Mouse (Mus musculus): Measurements from ENCODE around the gene Gsk3a. TPM values are rescaled to one million over a fixed set of nuclear protein-coding genes. Genes with fewer than 3 reads are reported as not detected.

Gene Gsk3a
- polyA plus RNA-seq, 1 experiment: 226 TPM

DNA sequence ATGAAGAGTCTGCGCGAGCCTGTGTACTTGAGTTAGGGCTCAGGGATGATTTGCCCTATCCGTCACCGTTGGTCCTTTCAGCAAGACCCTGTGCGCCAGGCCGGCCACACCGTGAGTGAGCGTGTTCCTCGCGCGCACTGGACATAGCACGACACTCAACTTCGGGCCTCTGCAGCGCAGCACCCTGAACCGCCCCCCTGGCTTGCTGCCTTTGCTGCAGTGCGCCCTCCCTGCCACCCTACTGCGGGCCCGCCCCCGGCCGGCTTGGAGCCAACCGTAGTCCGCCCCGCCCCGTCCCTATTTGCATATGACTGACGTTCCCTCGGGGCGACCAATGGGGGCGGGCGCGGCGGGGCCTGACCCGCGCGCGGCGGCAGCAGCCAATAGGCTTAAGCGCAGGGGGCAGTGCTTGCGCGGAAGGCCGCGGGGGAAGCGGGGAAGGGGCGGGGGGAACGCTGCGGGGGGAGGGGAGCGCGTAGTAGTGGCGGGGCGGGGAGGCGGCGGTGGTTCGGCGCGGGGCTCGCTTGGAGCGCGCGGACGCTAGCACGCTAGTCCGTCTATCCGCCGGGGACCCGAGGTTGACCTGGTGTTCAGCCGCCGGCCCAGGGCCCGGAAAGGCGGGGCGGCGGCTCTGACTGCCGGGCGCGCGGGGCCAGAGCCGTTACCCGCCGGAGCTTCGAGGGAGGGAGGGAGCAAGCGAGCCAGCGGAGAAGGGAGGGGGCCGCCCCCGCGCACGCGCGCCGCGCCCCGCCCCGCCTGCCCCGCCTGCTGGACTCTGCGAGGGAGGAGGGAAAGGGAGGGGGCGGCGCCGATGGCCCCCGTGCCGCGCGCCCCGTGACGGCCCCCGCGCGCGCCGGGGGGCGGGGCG is 44.3 kb upstream of the Gsk3a start:
- peaks cover 34% of the 10 kb centered on the region for H3K4me1 ChIP-seq (ENCODE audit: control insufficient read depth, insufficient read depth, low read length)

DNA sequence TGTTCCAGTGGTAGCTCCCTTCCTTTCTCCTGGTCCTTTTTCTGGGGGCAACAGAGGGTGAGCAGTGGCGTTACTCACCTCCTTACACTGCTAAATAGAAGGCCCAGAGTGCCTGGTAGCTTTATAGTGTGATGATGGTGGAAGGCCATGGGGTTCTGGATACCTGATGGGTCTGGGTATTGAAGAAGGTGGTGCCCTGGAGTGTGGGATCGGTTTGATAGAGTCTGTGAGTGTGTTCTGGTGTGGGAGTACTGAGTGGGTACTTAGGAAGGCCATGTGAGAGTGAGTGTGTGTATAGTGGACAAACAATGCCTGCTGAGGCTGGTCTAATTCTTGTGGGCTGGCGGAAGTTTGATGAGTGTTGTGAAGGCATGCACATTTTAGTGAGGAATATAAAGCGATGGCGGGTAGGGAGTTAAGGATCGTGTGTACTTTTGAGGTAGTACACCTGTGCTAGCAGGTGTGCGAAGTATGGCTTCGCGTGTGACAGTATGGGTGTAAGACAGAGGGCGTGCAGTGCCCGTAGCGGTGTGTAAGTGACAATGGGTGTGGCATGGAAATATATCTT is 43.6 kb upstream of the Gsk3a start:
- Histone ChIP-seq H3K27ac (ENCODE audit: insufficient read depth, low read length) (peak overlapping the region; percentile 99), H3K4me3 (replicated peaks; ENCODE audit: insufficient read depth, low read depth, low read length) (peak overlapping the region; percentile 57), H3K27me3 (ENCODE audit: control insufficient read depth, insufficient read depth, low read length) (no peaks in the 10 kb centered on the region), H3K4me1 (ENCODE audit: control insufficient read depth, insufficient read depth, low read length) (peaks cover 34% of the 10 kb centered on the region)
- TF ChIP-seq POLR2A (IDR thresholded peaks at IDR 0.05; ENCODE audit: borderline replicate concordance, insufficient read depth, low read length) (no peak), CTCF (IDR thresholded peaks at IDR 0.05; ENCODE audit: borderline replicate concordance, insufficient read depth, low read depth, low read length) (no peak)
- peak in 1 of 2 experiments; percentile 34 for DNase-seq
- WGBS: 14% methylated on average over 12 of the region's 12 CpGs

More for the DNA sequence above, 44.3 kb upstream of the Gsk3a start:
- Histone ChIP-seq H3K27me3 (ENCODE audit: control insufficient read depth, insufficient read depth, low read length) (no peaks in the 10 kb centered on the region), H3K4me3 (replicated peaks; ENCODE audit: insufficient read depth, low read depth, low read length) (peak overlapping the region; percentile 96), H3K27ac (ENCODE audit: insufficient read depth, low read length) (peak overlapping the region; percentile 99)
- peak; percentile 97 to 98 for DNase-seq
- TF ChIP-seq POLR2A (IDR thresholded peaks at IDR 0.05; ENCODE audit: borderline replicate concordance, insufficient read depth, low read length): peak; percentile 56; the same call in 1 of the 2 replicates
- TF ChIP-seq CTCF (IDR thresholded peaks at IDR 0.05; ENCODE audit: borderline replicate concordance, insufficient read depth, low read depth, low read length): no peak
- 1% methylated on average over 107 of the region's 108 CpGs for WGBS

DNA sequence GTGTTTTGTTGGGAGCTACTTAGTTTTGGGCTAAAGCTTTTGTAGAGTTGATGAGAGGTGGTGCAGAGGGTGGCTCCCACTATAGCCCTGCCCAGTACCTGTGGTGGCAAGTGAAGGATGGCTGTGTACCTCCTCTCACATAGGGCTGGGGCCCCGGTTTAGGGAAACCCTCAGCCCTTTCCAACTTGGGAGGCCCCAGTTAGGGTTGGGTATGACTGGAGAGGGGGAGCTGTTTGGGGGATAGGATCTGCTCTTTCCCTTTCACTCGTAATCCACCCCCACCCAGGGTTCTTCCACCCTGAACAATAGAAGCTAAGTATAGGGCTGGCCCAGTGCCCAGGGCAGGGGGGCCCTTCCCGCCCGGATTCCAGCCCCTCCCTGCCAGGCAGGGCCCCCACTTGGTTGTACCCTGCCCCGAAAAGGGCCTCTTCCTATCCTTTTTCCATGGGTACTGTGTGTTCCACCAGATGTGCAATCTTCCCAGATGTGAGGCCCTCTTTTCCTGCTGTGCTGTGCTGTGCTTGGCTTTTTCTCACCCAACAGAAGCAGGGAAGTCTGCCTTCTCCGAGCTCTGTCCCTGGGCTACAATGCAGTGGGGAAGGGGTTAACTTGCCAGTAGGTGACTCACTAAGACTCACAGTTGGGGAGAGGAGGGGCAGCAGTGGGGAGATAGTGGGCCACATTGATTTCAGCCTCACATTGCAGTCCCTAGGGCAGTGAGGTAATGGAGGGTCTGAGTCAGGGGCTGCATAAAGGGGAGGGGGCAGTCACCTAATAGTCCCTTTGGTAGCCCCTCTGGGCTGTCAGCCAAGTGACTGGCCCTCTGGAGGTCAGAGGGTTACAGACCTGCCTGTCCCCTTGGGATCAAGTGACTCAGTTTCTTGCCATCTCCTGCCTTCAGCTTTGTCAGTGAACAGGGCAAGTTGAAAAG is 42.5 kb upstream of the Gsk3a start:
- 5% methylated on average over 6 of the region's 6 CpGs for WGBS
- TF ChIP-seq POLR2A (IDR thresholded peaks at IDR 0.05; ENCODE audit: borderline replicate concordance, insufficient read depth, low read length): no peak
- TF ChIP-seq CTCF (IDR thresholded peaks at IDR 0.05; ENCODE audit: borderline replicate concordance, insufficient read depth, low read depth, low read length): no peak
- Histone ChIP-seq H3K27ac (ENCODE audit: insufficient read depth, low read length) (peak overlapping the region; percentile 99), H3K4me3 (replicated peaks; ENCODE audit: insufficient read depth, low read depth, low read length) (peak overlapping the region; percentile 90), H3K27me3 (ENCODE audit: control insufficient read depth, insufficient read depth, low read length) (no peaks in the 10 kb centered on the region), H3K4me1 (ENCODE audit: control insufficient read depth, insufficient read depth, low read length) (peaks cover 37% of the 10 kb centered on the region)
- DNase-seq: peak; percentile 54 to 60

DNA sequence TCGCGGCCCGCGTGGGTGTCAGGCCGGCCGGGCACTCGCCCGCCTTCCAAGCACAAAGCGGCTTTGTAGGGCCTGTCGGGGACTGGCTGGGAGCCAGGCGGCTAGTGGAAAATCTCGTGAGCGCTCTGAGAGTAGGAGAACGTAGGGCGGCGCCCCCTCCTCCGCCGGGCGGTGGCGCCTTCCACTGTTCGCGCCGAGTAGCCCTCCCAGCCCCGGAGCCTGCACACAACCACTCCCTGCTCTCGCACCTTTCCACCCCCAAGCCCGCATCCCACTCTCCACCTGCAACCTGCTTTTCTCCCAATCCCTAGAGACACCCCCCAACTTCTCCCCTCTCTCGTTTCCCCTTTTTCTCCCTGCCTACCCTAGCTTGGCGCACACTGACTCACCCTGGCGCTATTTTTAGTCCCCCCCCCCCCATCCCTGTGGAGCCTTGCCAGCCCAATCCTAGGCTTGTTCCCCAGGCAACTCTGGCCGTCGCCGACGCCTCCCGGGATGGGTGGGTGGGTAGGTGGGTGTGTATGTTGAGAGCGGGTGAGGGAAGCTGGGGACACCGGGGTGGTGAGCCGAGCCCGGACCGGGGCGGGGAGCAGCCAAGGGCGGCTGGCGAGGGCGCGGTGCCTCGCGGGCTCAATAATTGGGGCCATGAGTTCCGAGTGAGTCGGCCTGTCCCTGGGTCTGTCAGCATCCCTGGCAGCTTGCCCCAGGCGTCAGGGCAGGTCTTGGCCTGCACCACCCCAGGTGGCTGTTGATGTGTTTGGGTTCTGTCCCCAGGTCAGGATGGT is 41.6 kb upstream of the Gsk3a start:
- TF ChIP-seq CTCF (IDR thresholded peaks at IDR 0.05; ENCODE audit: borderline replicate concordance, insufficient read depth, low read depth, low read length): no peak
- TF ChIP-seq POLR2A (IDR thresholded peaks at IDR 0.05; ENCODE audit: borderline replicate concordance, insufficient read depth, low read length): peak; percentile 43; the same call in 1 of the 2 replicates
- DNase-seq: peak; percentile 93
- WGBS: 1% methylated on average over 49 of the region's 49 CpGs
- H3K27ac ChIP-seq (ENCODE audit: insufficient read depth, low read length): peak overlapping the region; percentile 99
- no peaks in the 10 kb centered on the region for H3K27me3 ChIP-seq (ENCODE audit: control insufficient read depth, insufficient read depth, low read length)
- H3K4me3 ChIP-seq (replicated peaks; ENCODE audit: insufficient read depth, low read depth, low read length): peak overlapping the region; percentile 90
- H3K4me1 ChIP-seq (ENCODE audit: control insufficient read depth, insufficient read depth, low read length): peaks cover 36% of the 10 kb centered on the region

DNA sequence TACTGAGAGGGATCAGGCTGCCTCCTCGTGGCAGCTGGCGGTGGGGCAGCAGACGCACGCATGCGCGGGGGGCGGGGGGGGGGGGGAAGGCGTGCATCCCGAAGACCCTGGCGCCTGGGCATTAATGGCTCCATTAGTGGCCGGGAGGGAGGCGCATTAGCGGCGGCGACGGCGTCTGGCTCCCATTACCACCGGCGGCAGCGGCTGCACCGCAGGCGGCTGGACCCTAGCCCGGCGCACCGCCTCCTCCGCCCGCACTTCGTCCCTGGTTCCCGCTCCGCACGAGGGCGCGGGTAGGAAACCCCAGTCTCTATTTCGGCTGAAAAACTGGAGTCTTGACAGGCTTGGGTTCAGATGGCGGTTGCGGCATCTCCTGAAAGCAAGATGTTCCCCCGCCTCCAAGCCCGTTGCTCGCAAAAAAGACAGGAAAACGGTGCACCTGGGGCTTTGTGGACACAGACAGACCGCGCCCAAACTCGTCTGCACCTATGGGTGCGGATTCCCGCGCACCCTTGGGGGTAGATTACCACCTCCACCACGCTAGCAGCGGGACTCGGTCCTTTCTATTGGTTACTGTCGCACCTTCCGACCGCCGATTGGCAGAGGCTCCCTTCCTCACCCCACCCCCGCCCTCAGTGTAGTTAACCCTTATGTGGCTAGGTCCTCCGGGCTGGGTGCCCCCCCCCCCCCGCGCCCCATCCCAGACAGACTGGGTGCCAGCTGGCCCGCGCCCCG is 40.9 kb upstream of the Gsk3a start:
- H3K4me1 ChIP-seq (ENCODE audit: control insufficient read depth, insufficient read depth, low read length): peaks cover 32% of the 10 kb centered on the region

DNA sequence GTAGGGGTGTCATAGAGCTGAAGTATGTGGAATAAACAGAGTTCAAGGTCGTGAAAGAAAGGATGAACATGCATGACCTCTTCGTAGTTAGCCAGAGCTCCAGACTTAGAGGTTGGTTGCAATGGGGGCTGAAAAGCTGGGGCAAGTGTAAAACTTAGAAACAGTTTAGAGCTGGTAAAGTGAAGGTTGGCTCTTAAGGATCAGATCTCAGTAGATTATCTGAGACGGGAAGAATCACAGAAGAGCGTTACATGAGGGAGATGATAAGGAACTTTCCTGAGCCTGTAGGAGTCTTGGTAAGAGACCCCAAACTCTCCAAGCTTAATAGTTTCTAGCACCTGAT is 40.3 kb upstream of the Gsk3a start:
- Histone ChIP-seq H3K27ac (ENCODE audit: insufficient read depth, low read length) (no peak overlapping the region; the same call in 1 of the 2 replicates), H3K4me3 (replicated peaks; ENCODE audit: insufficient read depth, low read depth, low read length) (peak overlapping the region; percentile 90), H3K27me3 (ENCODE audit: control insufficient read depth, insufficient read depth, low read length) (no peaks in the 10 kb centered on the region), H3K4me1 (ENCODE audit: control insufficient read depth, insufficient read depth, low read length) (peaks cover 31% of the 10 kb centered on the region)
- no peak for TF ChIP-seq POLR2A (IDR thresholded peaks at IDR 0.05; ENCODE audit: borderline replicate concordance, insufficient read depth, low read length)
- TF ChIP-seq CTCF (IDR thresholded peaks at IDR 0.05; ENCODE audit: borderline replicate concordance, insufficient read depth, low read depth, low read length): no peak
- DNase-seq: no peak
- WGBS: 8% methylated on average over 4 of the region's 4 CpGs

More for the DNA sequence above, 40.9 kb upstream of the Gsk3a start:
- Histone ChIP-seq H3K4me3 (replicated peaks; ENCODE audit: insufficient read depth, low read depth, low read length) (peak overlapping the region; percentile 90), H3K27me3 (ENCODE audit: control insufficient read depth, insufficient read depth, low read length) (no peaks in the 10 kb centered on the region), H3K27ac (ENCODE audit: insufficient read depth, low read length) (peak overlapping the region; percentile 99)
- TF ChIP-seq CTCF (IDR thresholded peaks at IDR 0.05; ENCODE audit: borderline replicate concordance, insufficient read depth, low read depth, low read length): peak; percentile 65
- peak; percentile 53; the same call in 1 of the 2 replicates for TF ChIP-seq POLR2A (IDR thresholded peaks at IDR 0.05; ENCODE audit: borderline replicate concordance, insufficient read depth, low read length)
- under 1% methylated on average over 59 of the region's 60 CpGs for WGBS
- peak; percentile 89 to 91 for DNase-seq
